Mouse (Mus musculus) forebrain, embryonic 10.5 days (tissue): ENCODE results near the gene Zbtb38. TPM values are rescaled to one million over a fixed set of nuclear protein-coding genes. Genes with fewer than 3 reads are reported as not detected.
A peak's percentile ranks its signal among the peaks of the same experiment; 100 is the strongest.

ENCODE experiments used
- DNase-seq: peaks from one replicate; pipeline ENCODE4 v3.0.0-alpha.2; 2017; ENCODE audit warnings: low spot score; ENCODE audit errors: extremely low spot score
- H3K27ac ChIP-seq: fragments of 300-500 bp; sonication (generic); 2 replicates; pipeline ENCODE4 v1.5.1; 2016; ENCODE audit warnings: mild to moderate bottlenecking
- H3K27me3 ChIP-seq: fragments of 300-500 bp; sonication (generic); 2 replicates; pipeline ENCODE4 v1.6.1; 2016; ENCODE audit warnings: mild to moderate bottlenecking; ENCODE audit not compliant: poor library complexity, severe bottlenecking
- H3K36me3 ChIP-seq: fragments of 300-500 bp; sonication (generic); replicated peaks from 2 replicates; pipeline ENCODE4 v1.6.1; 2016; ENCODE audit warnings: mild to moderate bottlenecking, moderate library complexity
- H3K4me1 ChIP-seq: fragments of 300-500 bp; sonication (generic); 2 replicates; pipeline ENCODE4 v1.6.1; 2016
- H3K4me3 ChIP-seq: fragments of 300-500 bp; sonication (generic); 2 replicates; pipeline ENCODE4 v1.5.1; 2016; ENCODE audit warnings: mild to moderate bottlenecking, moderate library complexity
- H3K9me3 ChIP-seq: fragments of 300-500 bp; sonication (generic); 2 replicates; pipeline ENCODE4 v1.6.1; 2016; ENCODE audit warnings: mild to moderate bottlenecking, moderate library complexity
- WGBS: fragments of 180-500 bp; shearing (Covaris S2); methylation state at CpG from one replicate; pipeline ENCODE4 v1.1.7; 2016; 5-methylcytosine and 5-hydroxymethylcytosine counted together
- polyA plus RNA-seq: library from polyadenylated mRNA; unstranded; fragments of >200 nt; fragmentation: Nextera tagmentation; extraction: Ambion mirVana; gene quantifications from 2 replicates; pipeline ENCODE4 v1.2.1, GENCODE M21; 2016

The Zbtb38 gene
- polyA plus RNA-seq, 1 experiment from 2014 or later, result 9.4 TPM

- H3K27me3 ChIP-seq, result 0 out of 2 replicates have a peak, but pooled peaks cover 3% of the 10 kb centered on the region
- H3K4me1 ChIP-seq, result peaks cover 25% of the 10 kb centered on the region
- no peaks in the 10 kb centered on the region for H3K9me3 ChIP-seq
- H3K4me3 ChIP-seq, result no peak overlapping the region
- DNase-seq, result no peak
- H3K36me3 ChIP-seq, result 0 out of 2 replicates have a peak, but pooled peaks cover under 1% of the 10 kb centered on the region
- no peak overlapping the region for H3K27ac ChIP-seq
- 87% methylated on average over 13 of the region's 13 CpGs for WGBS
These were observed 13.9 kb downstream of the Zbtb38 start for GRCm38 (mm10) chr9:96738563-96739355.

- Histone ChIP-seq H3K4me1 (peaks cover 43% of the 10 kb centered on the region), H3K36me3 (no peaks in the 10 kb centered on the region), H3K4me3 (no peak overlapping the region), H3K9me3 (no peaks in the 10 kb centered on the region), H3K27me3 (peaks cover 12% of the 10 kb centered on the region), H3K27ac (no peak overlapping the region)
- DNase-seq, result no peak
- WGBS, result 77% methylated on average over 4 of the region's 4 CpGs
These were observed 16.7 kb downstream of the Zbtb38 start for GRCm38 (mm10) chr9:96735946-96736345.

- Histone ChIP-seq H3K36me3 (no peaks in the 10 kb centered on the region), H3K27me3 (peaks cover 21% of the 10 kb centered on the region), H3K4me3 (no peak overlapping the region), H3K4me1 (peaks cover 55% of the 10 kb centered on the region), H3K9me3 (no peaks in the 10 kb centered on the region), H3K27ac (no peak overlapping the region)
- WGBS, result 96% methylated on average over 4 of the region's 4 CpGs
- no peak for DNase-seq
These were observed 19.3 kb downstream of the Zbtb38 start for GRCm38 (mm10) chr9:96733425-96733717.

GRCm38 (mm10) chr9:96732644-96733424 lies 19.8 kb downstream of the Zbtb38 start:
- Histone ChIP-seq H3K9me3 (no peaks in the 10 kb centered on the region), H3K4me3 (no peak overlapping the region), H3K27me3 (peaks cover 25% of the 10 kb centered on the region), H3K4me1 (peaks cover 60% of the 10 kb centered on the region), H3K36me3 (no peaks in the 10 kb centered on the region), H3K27ac (peak overlapping the region; percentile 30; the same call in 1 of the 2 replicates)
- DNase-seq, result no peak
- 85% methylated on average over 17 of the region's 17 CpGs for WGBS

- Histone ChIP-seq H3K27ac (peak overlapping the region; percentile 56), H3K9me3 (no peaks in the 10 kb centered on the region), H3K36me3 (no peaks in the 10 kb centered on the region), H3K27me3 (peaks cover 28% of the 10 kb centered on the region), H3K4me3 (peak overlapping the region; percentile 28), H3K4me1 (peaks cover 68% of the 10 kb centered on the region)
- no peak for DNase-seq
- 33% methylated on average over 14 of the region's 14 CpGs for WGBS
These were observed 20.6 kb downstream of the Zbtb38 start for GRCm38 (mm10) chr9:96731961-96732511.

GRCm38 (mm10) chr9:96731039-96731895 lies 21.4 kb downstream of the Zbtb38 start:
- Histone ChIP-seq H3K27ac (peak overlapping the region; percentile 56), H3K36me3 (no peaks in the 10 kb centered on the region), H3K27me3 (peaks cover 28% of the 10 kb centered on the region), H3K4me1 (peaks cover 76% of the 10 kb centered on the region), H3K9me3 (no peaks in the 10 kb centered on the region), H3K4me3 (no peak overlapping the region)
- WGBS, result 77% methylated on average over 19 of the region's 19 CpGs
- no peak for DNase-seq

- peaks cover 86% of the 10 kb centered on the region for H3K4me1 ChIP-seq
- H3K36me3 ChIP-seq, result no peaks in the 10 kb centered on the region
- no peak for DNase-seq
- H3K4me3 ChIP-seq, result no peak overlapping the region
- H3K27ac ChIP-seq, result no peak overlapping the region
- 93% methylated on average over 2 of the region's 2 CpGs for WGBS
- peaks cover 28% of the 10 kb centered on the region for H3K27me3 ChIP-seq
- no peaks in the 10 kb centered on the region for H3K9me3 ChIP-seq
These were observed 22.4 kb downstream of the Zbtb38 start for GRCm38 (mm10) chr9:96730311-96730625.

GRCm38 (mm10) chr9:96729537-96730310 lies 22.9 kb downstream of the Zbtb38 start:
- Histone ChIP-seq H3K9me3 (no peaks in the 10 kb centered on the region), H3K36me3 (no peaks in the 10 kb centered on the region), H3K27ac (no peak overlapping the region), H3K27me3 (peaks cover 28% of the 10 kb centered on the region), H3K4me3 (no peak overlapping the region), H3K4me1 (peaks cover 90% of the 10 kb centered on the region)
- no peak for DNase-seq
- WGBS, result 77% methylated on average over 10 of the region's 10 CpGs

GRCm38 (mm10) chr9:96728338-96729162 lies 24.1 kb downstream of the Zbtb38 start:
- WGBS, result 79% methylated on average over 16 of the region's 16 CpGs
- Histone ChIP-seq H3K4me3 (no peak overlapping the region), H3K36me3 (no peaks in the 10 kb centered on the region), H3K27me3 (peaks cover 28% of the 10 kb centered on the region), H3K4me1 (peaks cover 91% of the 10 kb centered on the region), H3K9me3 (no peaks in the 10 kb centered on the region), H3K27ac (peak overlapping the region; percentile 83)
- DNase-seq, result no peak

- H3K27me3 ChIP-seq, result peaks cover 22% of the 10 kb centered on the region
- H3K27ac ChIP-seq, result peak overlapping the region; percentile 83
- no peaks in the 10 kb centered on the region for H3K36me3 ChIP-seq
- H3K4me3 ChIP-seq, result no peak overlapping the region
- peaks cover 84% of the 10 kb centered on the region for H3K4me1 ChIP-seq
- WGBS, result 92% methylated on average over 6 of the region's 6 CpGs
- H3K9me3 ChIP-seq, result no peaks in the 10 kb centered on the region
- DNase-seq, result no peak
These were observed 24.9 kb downstream of the Zbtb38 start for GRCm38 (mm10) chr9:96727688-96728087.

- DNase-seq, result peak; percentile 30
- H3K4me3 ChIP-seq, result peak overlapping the region; percentile 11; the same call in 1 of the 2 replicates
- no peaks in the 10 kb centered on the region for H3K36me3 ChIP-seq
- peaks cover 73% of the 10 kb centered on the region for H3K4me1 ChIP-seq
- H3K9me3 ChIP-seq, result no peaks in the 10 kb centered on the region
- H3K27me3 ChIP-seq, result peaks cover 22% of the 10 kb centered on the region
- WGBS, result 43% methylated on average over 14 of the region's 14 CpGs
- H3K27ac ChIP-seq, result peak overlapping the region; percentile 83
These were observed 26.1 kb downstream of the Zbtb38 start for GRCm38 (mm10) chr9:96726336-96727131.
